Mouse (Mus musculus) megakaryocyte, embryonic 14.5 days (primary cell): Measurements from ENCODE around the gene B4galt5.

Experiments
- FLI1 ChIP-seq: IDR thresholded peaks from 2 replicates; pipeline ENCODE4 v1.6.1; 2012; ENCODE audit warnings: low read length, inconsistent platforms, mixed read lengths
- GATA1 ChIP-seq: IDR thresholded peaks from 3 replicates; pipeline ENCODE4 v1.6.1; 2012; ENCODE audit warnings: mixed read lengths, low read length, inconsistent platforms, borderline replicate concordance

- TF ChIP-seq GATA1 (no peak), FLI1 (no peak)
These were observed 42.1 kb downstream of the B4galt5 start for GRCm38 (mm10) chr2:167306626-167307541.
